Mouse (Mus musculus): Measurements from ENCODE around the gene Trak1. TPM values are rescaled to one million over a fixed set of nuclear protein-coding genes. Genes with fewer than 3 reads are reported as not detected.

Gene Trak1
- polyA plus RNA-seq, 1 experiment from 2014 or later: 58.4 TPM

DNA sequence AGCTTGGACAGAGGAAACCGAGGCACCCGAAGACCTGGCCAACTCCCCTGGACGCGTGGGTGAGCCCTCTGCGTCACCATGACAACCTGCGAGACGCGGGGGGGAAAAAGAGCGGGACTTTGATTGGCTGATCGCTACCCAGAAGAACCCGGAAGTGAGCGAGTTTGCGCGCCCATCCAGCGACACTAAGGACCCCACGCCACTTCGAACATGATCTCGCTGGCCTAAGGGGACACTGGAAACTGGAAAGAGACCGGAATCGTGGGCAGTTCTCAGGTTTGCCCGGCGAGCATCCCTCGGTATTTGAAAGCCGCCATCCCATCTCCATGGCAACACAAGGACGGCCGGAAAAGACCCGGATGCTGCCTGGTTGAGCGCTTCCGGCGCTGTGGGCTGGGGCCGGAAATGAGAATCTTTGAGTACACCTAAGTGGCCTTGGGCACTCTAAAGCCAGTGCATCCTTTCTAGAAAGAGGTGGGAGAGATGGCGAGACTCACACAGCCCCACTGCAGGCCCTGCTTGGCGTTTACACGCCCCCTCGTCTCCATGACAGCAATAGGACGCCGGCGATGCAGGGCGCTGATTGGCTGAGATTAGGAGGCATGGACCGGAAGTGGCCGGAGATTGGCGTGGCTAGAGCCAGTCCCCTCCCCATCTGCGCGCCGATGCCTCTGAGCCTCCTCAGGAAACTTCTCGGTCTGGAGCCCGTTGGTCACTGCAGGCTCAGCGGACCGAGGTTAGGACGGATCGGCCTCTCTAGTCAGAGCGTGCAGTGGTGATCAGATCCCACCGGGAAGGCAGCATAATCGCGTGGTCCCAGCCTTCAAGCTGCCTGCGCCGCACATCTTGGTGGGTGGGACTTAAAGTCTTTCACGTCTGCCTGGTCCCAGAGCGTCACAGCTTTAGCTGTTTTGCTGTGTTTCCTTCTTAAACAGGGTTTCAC lies 19.9 kb upstream of the Trak1 start, which contains the start of gene Ulk4:
Gene Ulk4 (minus strand): TSS at position 80 of the 943 bp plus-strand sequence.
- Histone ChIP-seq H3K9me3 (no peaks in the 10 kb centered on the region), H3K4me3 (peak within 1 kb of the TSS; percentile 73), H3K4me1 (replicated peaks) (peaks cover 13% of the 10 kb centered on the region), H3K27ac (replicated peaks) (peak within 1 kb of the TSS; percentile 90), H3K9ac (peak within 1 kb of the TSS; percentile 44), H3K36me3 (no peaks in the 10 kb centered on the region), H3K4me2 (peak within 1 kb of the TSS; percentile 82), H3K27me3 (no peaks in the 10 kb centered on the region)
- WGBS: under 1% methylated on average over 59 of the region's 59 CpGs
- ATAC-seq (ENCODE audit: low FRiP score, low read depth): peak; percentile 97

DNA sequence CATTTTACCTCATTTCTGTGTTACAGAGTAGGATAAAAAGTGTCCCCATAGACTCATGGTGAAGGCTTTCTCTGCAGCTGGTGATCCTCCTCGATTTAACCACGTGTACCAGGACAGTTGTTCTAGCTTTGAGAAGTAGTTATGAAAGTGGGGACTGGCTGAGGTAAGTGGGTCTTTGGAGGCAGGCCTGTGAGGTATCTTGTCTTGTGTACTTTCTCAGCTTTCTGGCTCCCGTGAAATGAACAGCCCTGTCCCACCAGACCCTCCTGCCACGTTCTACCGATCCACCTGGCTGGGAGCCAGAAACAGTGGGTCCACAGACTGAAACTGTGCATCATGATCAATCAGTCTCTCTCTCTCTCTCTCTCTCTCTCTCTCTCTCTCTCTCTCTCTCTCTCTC lies 18.1 kb upstream of the Trak1 start:
- ATAC-seq (ENCODE audit: low FRiP score, low read depth): no peak
- 83% methylated on average over 5 of the region's 5 CpGs for WGBS
- peaks cover 13% of the 10 kb centered on the region for H3K4me1 ChIP-seq (replicated peaks)
- no peak overlapping the region for H3K4me3 ChIP-seq
- H3K9me3 ChIP-seq: no peaks in the 10 kb centered on the region
- no peak overlapping the region for H3K9ac ChIP-seq
- H3K27ac ChIP-seq (replicated peaks): no peak overlapping the region
- no peak overlapping the region for H3K4me2 ChIP-seq
- H3K27me3 ChIP-seq: no peaks in the 10 kb centered on the region
- H3K36me3 ChIP-seq: 0 out of 2 replicates have a peak, but pooled peaks cover 4% of the 10 kb centered on the region

DNA sequence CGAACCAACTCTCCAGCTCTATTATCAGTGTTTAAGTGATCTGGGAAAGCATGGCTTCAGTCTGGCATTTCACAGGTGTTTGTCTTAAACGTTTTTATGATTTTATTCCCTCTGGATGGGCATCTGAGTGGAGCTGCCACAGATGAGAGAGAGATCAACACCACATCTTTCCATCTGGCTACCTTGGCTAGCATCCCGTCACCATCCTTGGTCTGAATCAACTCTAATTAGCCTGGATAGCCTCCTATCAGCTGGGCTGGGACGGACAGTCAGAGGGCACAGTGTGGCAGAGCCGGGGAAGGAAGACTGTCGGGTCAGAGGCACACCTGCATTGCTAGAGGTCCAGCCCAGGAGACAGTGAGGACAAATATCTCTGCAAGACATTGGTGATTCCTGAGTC lies 15.4 kb upstream of the Trak1 start:
- no peak for ATAC-seq (ENCODE audit: low FRiP score, low read depth)
- Histone ChIP-seq H3K9me3 (no peaks in the 10 kb centered on the region), H3K4me2 (no peak overlapping the region), H3K9ac (no peak overlapping the region), H3K4me1 (replicated peaks) (peaks cover 15% of the 10 kb centered on the region), H3K36me3 (0 out of 2 replicates have a peak, but pooled peaks cover 4% of the 10 kb centered on the region), H3K4me3 (no peak overlapping the region), H3K27me3 (no peaks in the 10 kb centered on the region), H3K27ac (replicated peaks) (no peak overlapping the region)
- WGBS: 82% methylated on average over 6 of the region's 6 CpGs

DNA sequence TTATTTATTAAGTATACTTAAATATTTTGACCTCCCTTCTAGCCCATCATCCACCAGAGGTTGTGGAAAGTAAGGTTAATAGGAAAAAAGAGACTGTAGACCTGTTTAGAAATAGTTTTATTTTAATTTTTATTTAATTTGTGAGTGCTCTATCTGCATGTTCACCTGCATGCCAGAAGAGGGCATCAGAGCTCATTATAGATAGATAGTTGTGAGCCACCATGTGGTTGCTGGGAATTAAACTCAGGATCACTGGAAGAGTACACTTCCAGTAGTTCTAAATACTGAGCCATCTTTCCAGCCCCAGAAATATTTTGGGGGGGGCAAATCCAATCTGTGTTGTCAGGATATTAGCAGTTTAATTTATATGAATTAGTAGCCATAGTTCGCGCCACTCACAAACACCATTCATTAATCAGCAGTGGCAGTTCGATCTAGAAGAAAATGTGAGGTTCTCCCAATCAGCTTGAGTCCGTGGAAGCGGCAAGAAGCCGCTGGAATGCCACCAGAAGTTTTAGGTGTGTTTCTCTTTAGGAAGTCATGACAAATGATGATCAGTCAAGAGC lies 13.6 kb upstream of the Trak1 start:
- H3K9ac ChIP-seq: no peak overlapping the region
- 94% methylated on average over 6 of the region's 6 CpGs for WGBS
- no peak for ATAC-seq (ENCODE audit: low FRiP score, low read depth)
- H3K27me3 ChIP-seq: no peaks in the 10 kb centered on the region
- H3K9me3 ChIP-seq: no peaks in the 10 kb centered on the region
- 0 out of 2 replicates have a peak, but pooled peaks cover 4% of the 10 kb centered on the region for H3K36me3 ChIP-seq
- no peak overlapping the region for H3K27ac ChIP-seq (replicated peaks)
- H3K4me2 ChIP-seq: no peak overlapping the region
- H3K4me1 ChIP-seq (replicated peaks): peaks cover 8% of the 10 kb centered on the region
- no peak overlapping the region for H3K4me3 ChIP-seq

DNA sequence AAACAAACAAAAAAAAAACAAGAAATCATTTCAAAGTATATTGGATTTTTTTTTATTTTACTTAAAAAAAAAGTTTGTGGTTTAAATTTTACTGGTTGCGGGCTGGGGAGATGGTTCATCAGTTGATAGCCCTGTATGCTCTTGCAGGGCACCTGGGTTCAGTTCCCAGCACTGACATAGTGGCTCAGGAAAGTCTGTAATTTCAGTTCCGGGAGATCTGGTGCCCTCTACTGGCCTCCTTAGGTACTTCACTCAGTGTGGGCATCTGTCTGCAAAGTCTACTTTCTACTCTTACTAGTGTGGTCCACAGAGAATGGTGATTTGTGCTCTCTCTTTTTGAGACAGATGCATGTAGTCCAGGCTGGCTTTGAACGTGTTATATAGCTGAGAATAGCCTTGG lies 12.9 kb upstream of the Trak1 start:
- H3K9me3 ChIP-seq: no peaks in the 10 kb centered on the region
- H3K4me3 ChIP-seq: no peak overlapping the region
- H3K4me2 ChIP-seq: no peak overlapping the region
- no peak overlapping the region for H3K9ac ChIP-seq
- WGBS: 92% methylated on average over 3 of the region's 3 CpGs
- no peaks in the 10 kb centered on the region for H3K27me3 ChIP-seq
- H3K4me1 ChIP-seq (replicated peaks): peaks cover 8% of the 10 kb centered on the region
- H3K36me3 ChIP-seq: 0 out of 2 replicates have a peak, but pooled peaks cover 4% of the 10 kb centered on the region
- ATAC-seq (ENCODE audit: low FRiP score, low read depth): no peak
- H3K27ac ChIP-seq (replicated peaks): no peak overlapping the region

DNA sequence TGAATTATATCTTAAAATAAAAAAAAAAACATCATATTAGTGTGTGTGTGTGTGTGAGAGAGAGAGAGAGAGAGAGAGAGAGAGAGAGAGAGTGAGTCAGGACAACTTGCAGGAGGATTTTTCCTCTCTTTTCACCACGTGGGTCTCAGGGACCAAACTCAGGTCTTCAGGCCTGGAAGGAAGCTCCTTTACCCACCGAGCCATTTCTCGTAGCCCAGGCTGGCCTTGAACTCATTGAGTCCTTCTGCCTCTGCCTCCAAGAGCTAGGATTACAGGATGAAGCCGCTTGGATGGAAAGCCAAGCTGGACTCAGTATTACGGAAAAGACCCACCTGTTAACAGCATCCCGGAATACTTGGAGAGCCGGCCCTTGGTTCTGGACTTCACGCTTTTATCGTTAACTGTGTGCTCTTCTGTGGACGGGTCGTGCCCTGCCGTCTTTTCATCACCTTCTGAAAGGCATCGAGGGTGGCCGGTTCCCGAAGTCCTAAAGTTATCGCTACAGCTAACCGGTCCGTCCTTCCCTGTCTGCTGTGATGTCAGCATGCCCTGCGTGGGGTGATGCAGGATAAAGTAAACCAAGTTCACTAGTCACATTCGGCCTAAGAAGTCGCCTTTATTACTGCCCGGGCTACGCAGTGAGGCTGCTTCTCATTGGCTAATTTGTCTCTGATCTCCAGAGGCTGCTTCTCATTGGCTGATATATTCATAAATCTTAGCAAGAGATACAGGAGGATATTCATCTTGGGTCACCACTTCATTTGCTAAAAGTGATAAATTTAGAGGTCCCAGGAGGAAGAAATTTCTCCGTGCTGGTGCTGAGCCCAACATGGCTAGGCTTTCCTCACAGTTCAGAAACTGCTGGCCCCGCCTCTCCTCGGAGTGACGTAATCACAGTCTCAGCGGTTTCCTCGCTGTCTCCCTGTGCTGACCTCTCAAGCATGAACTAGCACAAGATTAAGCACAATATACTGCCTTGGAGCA lies 11.7 kb upstream of the Trak1 start:
- Histone ChIP-seq H3K27ac (replicated peaks) (0 out of 2 replicates have a peak overlapping the region, but pooled peaks have one; percentile 18), H3K4me3 (peak overlapping the region; percentile 47), H3K9ac (peak overlapping the region; percentile 28), H3K27me3 (no peaks in the 10 kb centered on the region), H3K4me2 (peak overlapping the region; percentile 75), H3K9me3 (no peaks in the 10 kb centered on the region), H3K4me1 (replicated peaks) (peaks cover 8% of the 10 kb centered on the region), H3K36me3 (0 out of 2 replicates have a peak, but pooled peaks cover 4% of the 10 kb centered on the region)
- WGBS: 23% methylated on average over 29 of the region's 29 CpGs
- ATAC-seq (ENCODE audit: low FRiP score, low read depth): peak; percentile 83

DNA sequence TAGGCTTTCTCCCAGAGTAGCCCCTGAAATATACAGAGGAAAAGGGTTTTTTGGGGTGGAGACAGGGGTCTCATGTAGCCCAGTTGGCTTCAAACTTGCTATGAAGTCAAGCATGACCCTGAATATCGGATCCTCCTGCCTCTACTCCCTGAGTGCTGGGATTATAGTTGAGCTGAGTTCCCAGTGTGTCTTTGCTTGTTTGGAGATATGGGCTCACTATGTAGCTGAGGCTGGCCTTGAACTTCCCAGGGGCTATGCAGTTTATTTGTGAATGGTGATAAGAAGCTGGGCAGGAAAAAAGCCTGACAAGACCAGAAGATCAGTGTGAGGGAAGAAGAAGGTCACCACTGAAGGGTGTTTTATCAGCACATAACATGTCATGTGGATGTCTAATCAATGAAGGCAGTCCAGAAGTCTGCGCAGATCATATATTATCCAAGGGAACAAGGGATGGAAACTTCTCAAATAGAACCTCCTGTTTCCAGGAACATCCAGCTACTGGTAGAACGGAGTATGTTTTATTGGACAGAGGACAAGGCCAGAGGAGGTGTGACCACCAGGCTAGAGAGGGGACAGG lies 10.9 kb upstream of the Trak1 start:
- Histone ChIP-seq H3K4me2 (peak overlapping the region; percentile 75), H3K9me3 (no peaks in the 10 kb centered on the region), H3K4me3 (peak overlapping the region; percentile 47), H3K9ac (peak overlapping the region; percentile 28), H3K27ac (replicated peaks) (0 out of 2 replicates have a peak overlapping the region, but pooled peaks have one; percentile 18), H3K27me3 (no peaks in the 10 kb centered on the region), H3K4me1 (replicated peaks) (peaks cover 8% of the 10 kb centered on the region), H3K36me3 (0 out of 2 replicates have a peak, but pooled peaks cover 4% of the 10 kb centered on the region)
- WGBS: 75% methylated on average over 3 of the region's 3 CpGs
- ATAC-seq (ENCODE audit: low FRiP score, low read depth): no peak

DNA sequence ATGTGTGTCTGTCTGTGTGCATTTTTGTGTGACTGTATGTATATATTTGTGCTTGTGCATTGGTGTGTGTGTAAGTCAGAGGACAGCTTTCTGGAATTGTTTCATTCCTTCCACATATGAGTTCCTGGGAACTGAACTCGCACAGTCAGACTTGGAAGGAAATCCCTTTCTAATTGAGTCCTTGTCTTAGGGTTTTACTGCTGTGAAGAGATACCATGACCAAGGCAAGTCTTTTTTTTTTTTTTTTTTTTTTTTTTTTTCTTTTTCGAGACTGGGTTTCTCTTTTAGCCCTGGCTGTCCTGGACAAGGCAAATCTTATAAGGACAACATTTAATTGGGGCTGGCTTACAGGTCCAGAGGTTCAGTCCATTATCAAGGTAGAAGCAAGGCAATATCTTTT lies 6.0 kb upstream of the Trak1 start:
- Histone ChIP-seq H3K36me3 (no peaks in the 10 kb centered on the region), H3K27me3 (no peaks in the 10 kb centered on the region), H3K27ac (replicated peaks) (no peak overlapping the region), H3K4me1 (replicated peaks) (peaks cover under 1% of the 10 kb centered on the region; the same call in 1 of the 2 replicates), H3K9me3 (no peaks in the 10 kb centered on the region), H3K9ac (no peak overlapping the region), H3K4me2 (no peak overlapping the region), H3K4me3 (no peak overlapping the region)
- no peak for ATAC-seq (ENCODE audit: low FRiP score, low read depth)
- 90% methylated on average over 2 of the region's 2 CpGs for WGBS

DNA sequence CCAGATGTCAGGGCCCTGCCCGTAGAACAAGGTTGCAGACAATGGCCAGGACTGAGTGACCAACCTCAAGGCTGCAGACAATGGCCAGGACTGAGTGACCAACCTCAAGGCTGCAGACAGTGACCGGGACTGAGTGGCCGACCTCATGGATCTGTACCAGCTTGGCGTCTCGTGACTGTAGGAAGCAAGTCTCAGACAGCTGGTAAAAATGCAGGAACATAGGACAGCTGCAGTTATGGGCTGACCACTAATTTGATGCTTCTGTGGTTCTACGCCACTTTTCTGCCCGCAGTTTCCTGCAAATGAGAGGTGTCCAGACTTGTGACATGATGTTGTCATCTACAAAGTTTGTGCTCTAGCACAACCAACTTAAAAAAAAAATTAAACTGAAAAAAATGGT lies 4.1 kb upstream of the Trak1 start:
- no peaks in the 10 kb centered on the region for H3K9me3 ChIP-seq
- 85% methylated on average over 7 of the region's 7 CpGs for WGBS

DNA sequence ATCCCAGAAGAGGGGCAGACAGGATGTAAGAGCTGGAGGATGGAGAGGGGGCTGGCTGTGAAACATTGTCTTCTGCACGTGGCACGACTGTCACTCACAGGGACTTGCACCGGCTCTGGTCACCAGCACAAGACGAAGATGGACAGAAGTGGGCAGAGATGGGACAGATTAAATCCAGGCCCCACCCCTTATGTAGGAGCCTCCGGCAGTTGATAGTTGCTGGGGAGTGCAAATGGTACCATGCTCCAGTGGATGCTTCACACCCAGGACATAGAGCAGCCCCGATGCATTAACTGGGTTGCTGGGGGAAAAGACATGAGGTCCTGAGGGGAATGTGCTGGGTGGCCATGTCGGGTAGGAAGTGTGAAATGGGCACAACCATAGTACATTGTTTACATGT lies 2.1 kb upstream of the Trak1 start:
- Histone ChIP-seq H3K9me3 (no peaks in the 10 kb centered on the region), H3K27ac (replicated peaks) (no peak overlapping the region), H3K27me3 (no peaks in the 10 kb centered on the region), H3K9ac (no peak overlapping the region), H3K4me1 (replicated peaks) (peaks cover 28% of the 10 kb centered on the region), H3K4me2 (no peak overlapping the region), H3K4me3 (no peak overlapping the region), H3K36me3 (no peaks in the 10 kb centered on the region)
- no peak for ATAC-seq (ENCODE audit: low FRiP score, low read depth)
- WGBS: 84% methylated on average over 7 of the region's 7 CpGs

More for the DNA sequence above, 4.1 kb upstream of the Trak1 start:
- ATAC-seq (ENCODE audit: low FRiP score, low read depth): no peak
- Histone ChIP-seq H3K36me3 (no peaks in the 10 kb centered on the region), H3K4me1 (replicated peaks) (peaks cover 8% of the 10 kb centered on the region), H3K4me2 (no peak overlapping the region), H3K27me3 (no peaks in the 10 kb centered on the region), H3K27ac (replicated peaks) (no peak overlapping the region), H3K4me3 (no peak overlapping the region), H3K9ac (no peak overlapping the region)

DNA sequence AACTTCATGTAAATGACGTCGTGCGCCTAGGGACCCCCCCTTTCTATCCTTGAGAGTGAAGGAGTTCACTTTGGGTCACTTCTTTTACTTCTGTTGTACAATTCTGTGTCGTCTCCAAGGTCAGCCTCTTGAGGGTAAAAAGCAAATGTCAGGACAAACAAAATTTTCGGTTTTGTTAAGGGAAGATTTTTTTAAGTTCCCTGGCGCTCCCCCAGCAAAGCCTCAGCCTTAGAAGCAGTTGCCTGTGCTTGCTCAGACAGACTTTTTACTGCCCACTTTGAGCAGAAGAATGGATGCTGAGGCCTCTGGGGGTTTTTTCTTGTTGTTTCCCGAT lies 730 bp downstream of the Trak1 start:
- Histone ChIP-seq H3K4me1 (replicated peaks) (peaks cover 44% of the 10 kb centered on the region), H3K36me3 (no peaks in the 10 kb centered on the region), H3K4me3 (peak overlapping the region; percentile 93), H3K9me3 (no peaks in the 10 kb centered on the region), H3K9ac (peak overlapping the region; percentile 91), H3K4me2 (peak overlapping the region; percentile 97), H3K27ac (replicated peaks) (peak overlapping the region; percentile 76; the same call in 1 of the 2 replicates), H3K27me3 (no peaks in the 10 kb centered on the region)
- no peak for ATAC-seq (ENCODE audit: low FRiP score, low read depth)
- 2% methylated on average over 7 of the region's 7 CpGs for WGBS
